Mouse (Mus musculus) olfactory bulb, adult 2 months (tissue): ENCODE results near the gene Cox5a.

ENCODE experiments used
- CTCF ChIP-seq: fragments of 200-500 bp; IDR thresholded peaks from 2 replicates; pipeline ENCODE4 v1.5.1; 2012; ENCODE audit warnings: low read depth, mild to moderate bottlenecking, low read length, moderate library complexity; ENCODE audit not compliant: insufficient read depth
- POLR2A ChIP-seq: fragments of 200-500 bp; IDR thresholded peaks from 2 replicates; pipeline ENCODE4 v1.6.1; 2012; ENCODE audit warnings: mild to moderate bottlenecking, low read depth, low read length, moderate library complexity; ENCODE audit not compliant: insufficient read depth

- TF ChIP-seq CTCF = no peak
- TF ChIP-seq POLR2A = peak; percentile 97
Measured at GRCm38 (mm10) chr9:57521056-57521911, at the start of gene Cox5a.
